Mouse (Mus musculus) liver, embryonic 14.5 days (tissue): ENCODE measurements around the gene Runx3. TPM values are rescaled to one million over a fixed set of nuclear protein-coding genes. Genes with fewer than 3 reads are reported as not detected.

Experiments
- ATAC-seq: fragments of 200-750 bp; cut with Nextera tagmentation; 2 replicates; pipeline ENCODE4 v1.8.0; 2017; ENCODE audit warnings: moderate number of reproducible peaks, mild to moderate bottlenecking, moderate library complexity; ENCODE audit not compliant: insufficient read depth
- DNase-seq, 3 experiments: peaks; one replicate each; pipeline ENCODE4 v3.0.0-alpha.2; 2012 to 2013; ENCODE audit warnings: low read depth in 3 of 3, low spot score in 3 of 3
- H3K27ac ChIP-seq: fragments of 300-500 bp; sonication (generic); 2 replicates; pipeline ENCODE4 v1.5.1; 2014; ENCODE audit warnings: moderate library complexity, mild to moderate bottlenecking, control low read depth, inconsistent platforms
- H3K27me3 ChIP-seq: fragments of 300-500 bp; sonication (generic); 2 replicates; pipeline ENCODE4 v1.6.1; 2014; ENCODE audit warnings: mild to moderate bottlenecking, low read length, moderate library complexity; ENCODE audit not compliant: control insufficient read depth, insufficient read depth
- H3K36me3 ChIP-seq: fragments of 300-500 bp; sonication (generic); replicated peaks from 2 replicates; pipeline ENCODE4 v1.6.1; 2014; ENCODE audit warnings: low read depth; ENCODE audit not compliant: control insufficient read depth, insufficient read depth
- H3K4me1 ChIP-seq, 2 experiments: fragments of 200-500 bp in 1 of 2; fragments of 300-500 bp in 1 of 2; sonication (generic) in 1 of 2; replicated peaks; 2 replicates each; pipeline ENCODE4 v1.6.1; 2012 to 2014; ENCODE audit warnings: antibody characterized with exemption in 1 of 2, inconsistent platforms in 1 of 2, low read length in 1 of 2; ENCODE audit not compliant: control insufficient read depth in 2 of 2, insufficient read depth in 2 of 2
- H3K4me2 ChIP-seq: fragments of 300-500 bp; sonication (generic); 2 replicates; pipeline ENCODE4 v1.6.1; 2014; ENCODE audit warnings: low read depth, mild to moderate bottlenecking, control low read depth, moderate library complexity
- H3K4me3 ChIP-seq, 2 experiments: fragments of 200-500 bp in 1 of 2; fragments of 300-500 bp in 1 of 2; sonication (generic) in 1 of 2; 2 replicates each; pipeline ENCODE4 v1.5.1; 2012 to 2014; ENCODE audit warnings: low read depth in 2 of 2, low read length in 2 of 2, mild to moderate bottlenecking in 2 of 2, control low read depth in 1 of 2, inconsistent platforms in 1 of 2, moderate library complexity in 1 of 2; ENCODE audit not compliant: insufficient read depth in 1 of 2
- H3K9ac ChIP-seq: fragments of 300-500 bp; sonication (generic); replicated peaks from 2 replicates; pipeline ENCODE4 v1.6.1; 2014; ENCODE audit warnings: mild to moderate bottlenecking, control low read depth, moderate library complexity
- H3K9me3 ChIP-seq: fragments of 300-500 bp; sonication (generic); 2 replicates; pipeline ENCODE4 v1.6.1; 2016; ENCODE audit warnings: low read length, mixed read lengths; ENCODE audit not compliant: control insufficient read depth
- CTCF ChIP-seq: IDR thresholded peaks from 2 replicates; pipeline ENCODE4 v1.5.1; 2016; ENCODE audit warnings: antibody characterized with exemption, low read depth, control low read depth
- EP300 ChIP-seq: IDR thresholded peaks from 2 replicates; pipeline ENCODE4 v1.6.1; 2016; ENCODE audit warnings: antibody characterized with exemption, low read depth
- WGBS: fragments of 180-500 bp; shearing (Covaris S2); extraction: QIAGEN DNeasy Blood & Tissue Kit; methylation state at CpG from one replicate; pipeline ENCODE4 v1.1.7; 2014; ENCODE audit not compliant: insufficient replicate concordance; 5-methylcytosine and 5-hydroxymethylcytosine counted together
- polyA plus RNA-seq, 2 experiments: library from polyadenylated mRNA; depleted of rRNA in 1 of 2; stranded (reverse) in 1 of 2; unstranded in 1 of 2; fragments of >200 nt; fragmentation: Nextera tagmentation in 1 of 2; extraction: Ambion mirVana in 1 of 2; gene quantifications; 2 replicates each; pipeline versions ENCODE4 v1.2.1 to v1.2.3; 2012 to 2014

Gene Runx3
- polyA plus RNA-seq, 2 experiments, result 0.99 to 1.2 TPM

DNA sequence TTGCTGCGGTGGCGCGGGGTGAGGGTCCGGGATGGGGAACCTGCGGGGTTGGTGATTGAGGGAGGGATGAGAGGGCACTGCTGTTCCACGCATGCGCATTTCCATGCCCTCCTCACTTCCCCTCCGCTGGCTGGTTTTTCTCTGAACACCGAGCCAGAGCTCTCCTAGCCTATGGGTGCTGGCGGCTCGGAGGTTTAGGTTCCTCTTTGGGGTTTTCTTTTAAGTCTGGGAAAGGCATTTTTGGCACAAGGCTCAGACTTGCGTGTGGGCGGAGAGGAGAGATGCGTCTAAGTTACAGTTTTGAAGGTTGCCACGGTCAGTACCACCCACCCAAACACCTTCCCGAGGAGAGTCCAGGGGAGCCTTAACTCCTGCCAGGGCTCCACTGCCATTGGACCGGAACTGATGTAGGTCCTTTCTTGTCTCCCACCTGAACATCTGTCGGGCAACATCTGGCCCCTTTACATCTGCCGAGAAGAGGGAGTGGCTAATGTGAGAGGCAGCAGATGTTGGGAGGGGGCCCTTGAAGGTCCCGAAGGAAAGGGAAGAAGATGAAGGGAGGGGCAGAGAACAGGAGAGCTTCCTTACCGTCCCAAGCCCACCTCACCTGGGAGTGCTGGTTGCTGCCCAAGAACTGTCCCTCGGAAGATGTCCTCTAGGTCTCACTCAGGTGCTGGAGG is 8.5 kb downstream of the Runx3 start:
- Histone ChIP-seq H3K9me3 (no peaks in the 10 kb centered on the region), H3K27ac (no peak overlapping the region), H3K9ac (no peak overlapping the region), H3K27me3 (no peaks in the 10 kb centered on the region), H3K4me3 (peak overlapping the region in 1 of 2 experiments; percentile 12; a peak in 1 of 4 replicates), H3K36me3 (no peaks in the 10 kb centered on the region), H3K4me2 (peak overlapping the region; percentile 34; the same call in 1 of the 2 replicates), H3K4me1 (peaks cover 0 to 4% of the 10 kb centered on the region in 2 experiments; a peak in 1 of 4 replicates)
- WGBS, result 6% methylated on average over 22 of the region's 22 CpGs
- TF ChIP-seq EP300 (no peak), CTCF (no peak)
- DNase-seq, result peak in 2 of 3 experiments; percentile 12 to 22
- ATAC-seq, result no peak

GRCm38 (mm10) chr4:135130156-135130555 is 9.7 kb downstream of the Runx3 start:
- ATAC-seq (no peak), DNase-seq (no peak)
- Histone ChIP-seq H3K4me3 (no peak overlapping the region), H3K27ac (no peak overlapping the region), H3K36me3 (no peaks in the 10 kb centered on the region), H3K4me2 (no peak overlapping the region), H3K27me3 (no peaks in the 10 kb centered on the region), H3K9me3 (no peaks in the 10 kb centered on the region), H3K4me1 (peaks cover 0 to 4% of the 10 kb centered on the region in 2 experiments; a peak in 1 of 4 replicates), H3K9ac (no peak overlapping the region)
- WGBS, result 80% methylated on average over 6 of the region's 6 CpGs
- no peak for TF ChIP-seq EP300
- TF ChIP-seq CTCF, result no peak

DNA sequence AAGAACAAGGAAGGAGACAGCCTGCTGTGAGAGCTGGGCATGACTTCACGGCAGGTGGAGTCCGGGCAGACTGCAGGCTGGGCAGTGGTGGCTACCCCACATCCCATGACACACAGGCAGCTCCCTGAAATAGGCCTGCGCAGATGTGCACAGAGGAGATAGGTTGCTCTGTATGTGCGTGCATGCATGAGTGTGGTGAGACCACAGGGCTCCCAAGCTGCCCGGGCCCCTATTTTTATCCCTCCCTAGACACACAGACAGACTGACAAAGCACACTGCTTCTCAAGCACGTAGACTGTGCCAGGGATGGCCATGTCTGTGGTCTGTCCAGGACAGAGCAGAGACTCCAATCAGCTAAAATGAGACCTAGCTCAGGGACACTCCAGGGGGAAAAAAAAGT is 10.7 kb downstream of the Runx3 start:
- H3K9me3 ChIP-seq, result no peaks in the 10 kb centered on the region
- WGBS, result 46% methylated on average over 6 of the region's 6 CpGs
- peaks cover 0 to 4% of the 10 kb centered on the region in 2 experiments; a peak in 1 of 4 replicates for H3K4me1 ChIP-seq
- TF ChIP-seq EP300, result no peak
- no peak for TF ChIP-seq CTCF
- no peak overlapping the region for H3K4me2 ChIP-seq
- no peak overlapping the region for H3K4me3 ChIP-seq
- H3K27ac ChIP-seq, result no peak overlapping the region
- ATAC-seq (no peak), DNase-seq (no peak)
- no peak overlapping the region for H3K9ac ChIP-seq
- H3K36me3 ChIP-seq, result no peaks in the 10 kb centered on the region
- H3K27me3 ChIP-seq, result no peaks in the 10 kb centered on the region

DNA sequence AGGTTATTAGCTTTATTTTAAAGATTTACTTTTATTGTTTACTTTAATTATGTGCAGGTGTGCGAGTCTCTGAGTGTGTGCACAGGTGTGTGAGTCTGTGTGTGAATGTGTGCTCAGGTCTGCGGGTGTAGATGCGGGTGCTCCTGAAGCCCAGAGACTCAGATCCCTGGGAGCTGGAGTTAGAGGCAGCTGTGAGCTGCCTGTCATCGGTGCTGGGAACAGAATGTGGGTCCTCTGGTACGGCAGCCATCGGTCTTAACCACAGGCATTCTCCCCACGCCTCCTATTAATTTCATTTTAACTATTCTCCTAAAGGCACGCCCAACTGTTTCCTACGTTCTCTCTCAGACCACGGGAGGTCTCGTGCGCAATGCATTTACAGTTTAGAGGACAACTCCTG is 12.3 kb downstream of the Runx3 start:
- TF ChIP-seq EP300, result no peak
- no peak for TF ChIP-seq CTCF
- Histone ChIP-seq H3K4me1 (peaks cover 0 to 4% of the 10 kb centered on the region in 2 experiments; a peak in 1 of 4 replicates), H3K4me2 (no peak overlapping the region), H3K27ac (no peak overlapping the region), H3K4me3 (no peak overlapping the region), H3K36me3 (no peaks in the 10 kb centered on the region), H3K27me3 (no peaks in the 10 kb centered on the region), H3K9ac (no peak overlapping the region), H3K9me3 (no peaks in the 10 kb centered on the region)
- DNase-seq (no peak), ATAC-seq (no peak)
- WGBS, result 78% methylated on average over 12 of the region's 12 CpGs

- DNase-seq (no peak), ATAC-seq (no peak)
- H3K27ac ChIP-seq, result no peak overlapping the region
- 48% methylated on average over 4 of the region's 4 CpGs for WGBS
- H3K9me3 ChIP-seq, result no peaks in the 10 kb centered on the region
- no peak overlapping the region for H3K4me2 ChIP-seq
- no peaks in the 10 kb centered on the region for H3K36me3 ChIP-seq
- TF ChIP-seq CTCF (no peak), EP300 (no peak)
- peaks cover 0 to 4% of the 10 kb centered on the region in 2 experiments; a peak in 1 of 4 replicates for H3K4me1 ChIP-seq
- no peak overlapping the region for H3K4me3 ChIP-seq
- peaks cover 5% of the 10 kb centered on the region for H3K27me3 ChIP-seq
- H3K9ac ChIP-seq, result no peak overlapping the region
These were observed 13.3 kb downstream of the Runx3 start for GRCm38 (mm10) chr4:135133711-135134110.
